Mouse (Mus musculus) CH12.LX (cell line): ENCODE results near the gene Olfr420. TPM values are rescaled to one million over a fixed set of nuclear protein-coding genes. Genes with fewer than 3 reads are reported as not detected.

Experiments
- DNase-seq: peaks from one replicate; pipeline ENCODE4 v3.0.0-alpha.2; 2013; ENCODE audit errors: extremely low read depth
- H3K27ac ChIP-seq: 2 replicates; pipeline ENCODE4 v1.5.1; 2012; ENCODE audit warnings: low read depth, mild to moderate bottlenecking, control low read depth, moderate library complexity; ENCODE audit not compliant: insufficient read depth
- H3K27me3 ChIP-seq: replicated peaks from 2 replicates; pipeline ENCODE3; 2012; ENCODE audit warnings: inconsistent platforms
- H3K36me3 ChIP-seq, 2 experiments: replicated peaks in 1 of 2; 2 replicates each; pipeline versions ENCODE3 to v1.6.1; 2012; ENCODE audit warnings: inconsistent platforms in 1 of 2, low read length in 1 of 2, mild to moderate bottlenecking in 1 of 2, mixed read lengths in 1 of 2, moderate library complexity in 1 of 2; ENCODE audit not compliant: control insufficient read depth in 1 of 2, insufficient read depth in 1 of 2
- H3K4me1 ChIP-seq, 2 experiments: 2 replicates each; pipeline ENCODE4 v1.6.1; 2012; ENCODE audit warnings: inconsistent platforms in 1 of 2, moderate library complexity in 1 of 2; ENCODE audit not compliant: insufficient read depth in 2 of 2, control insufficient read depth in 1 of 2
- H3K4me2 ChIP-seq: 2 replicates; pipeline ENCODE4 v1.6.1; 2012; ENCODE audit warnings: low read depth, mild to moderate bottlenecking, control low read depth; ENCODE audit not compliant: poor library complexity, insufficient read depth, severe bottlenecking
- H3K4me3 ChIP-seq, 3 experiments: fragments of 150-350 bp in 1 of 3; sonication (generic) in 1 of 3; replicated peaks in 1 of 3; 2 replicates each; pipeline versions ENCODE3 to v1.5.1; 2011 to 2012; ENCODE audit warnings: low read depth in 2 of 3, low read length in 2 of 3, mild to moderate bottlenecking in 2 of 3, moderate library complexity in 2 of 3, control low read depth in 1 of 3, improper control_type of control experiment in 1 of 3, inconsistent platforms in 1 of 3, mixed read lengths in 1 of 3; ENCODE audit not compliant: poor library complexity in 1 of 3
- H3K79me2 ChIP-seq: replicated peaks from 2 replicates; pipeline ENCODE4 v1.6.1; 2012; ENCODE audit warnings: mild to moderate bottlenecking, moderate library complexity; ENCODE audit not compliant: control insufficient read depth, poor library complexity, insufficient read depth, severe bottlenecking; ENCODE audit errors: extremely low read depth
- H3K9ac ChIP-seq: 2 replicates; pipeline ENCODE4 v1.6.1; 2012; ENCODE audit warnings: low read depth, mild to moderate bottlenecking, control low read depth, moderate library complexity; ENCODE audit not compliant: insufficient read depth
- H3K9me3 ChIP-seq: replicated peaks from 2 replicates; pipeline ENCODE3; 2012; ENCODE audit warnings: low read length, inconsistent platforms, mixed read lengths
- CTCF ChIP-seq, 2 experiments: IDR thresholded peaks in 1 of 2; conservative IDR thresholded peaks in 1 of 2; 2 replicates each; pipeline ENCODE4 v1.5.1; 2011 to 2012; ENCODE audit warnings: low read depth in 2 of 2, low read length in 2 of 2, improper control_type of control experiment in 1 of 2, inconsistent platforms in 1 of 2, mild to moderate bottlenecking in 1 of 2, moderate library complexity in 1 of 2
- ETS1 ChIP-seq: conservative IDR thresholded peaks from 2 replicates; pipeline ENCODE4 v1.6.1; 2012; ENCODE audit warnings: low read depth, mild to moderate bottlenecking, inconsistent platforms, low read length, improper control_type of control experiment, moderate library complexity
- GABPA ChIP-seq: IDR thresholded peaks from 2 replicates; pipeline ENCODE4 v1.6.1; 2012; ENCODE audit warnings: low read depth, low read length, improper control_type of control experiment, inconsistent platforms; ENCODE audit not compliant: insufficient replicate concordance
- JUND ChIP-seq: conservative IDR thresholded peaks from 2 replicates; pipeline ENCODE4 v1.6.1; 2011; ENCODE audit warnings: low read depth, low read length, improper control_type of control experiment
- MAX ChIP-seq: IDR thresholded peaks from 2 replicates; pipeline ENCODE4 v1.6.1; 2011; ENCODE audit warnings: low read length, improper control_type of control experiment
- MXI1 ChIP-seq: IDR thresholded peaks from 2 replicates; pipeline ENCODE4 v1.6.1; 2011; ENCODE audit warnings: mild to moderate bottlenecking, low read depth, low read length, improper control_type of control experiment
- MYC ChIP-seq: IDR thresholded peaks from 2 replicates; pipeline ENCODE4 v1.6.1; 2011; ENCODE audit warnings: low read depth, mild to moderate bottlenecking, improper control_type of control experiment, low read length
- NELFE ChIP-seq: IDR thresholded peaks from 2 replicates; pipeline ENCODE4 v1.6.1; 2011; ENCODE audit warnings: low read depth, low read length, improper control_type of control experiment
- POLR2A ChIP-seq: IDR thresholded peaks from 2 replicates; pipeline ENCODE4 v1.6.1; 2011; ENCODE audit warnings: low read depth, mild to moderate bottlenecking, improper control_type of control experiment, low read length
- RAD21 ChIP-seq: IDR thresholded peaks from 2 replicates; pipeline ENCODE4 v1.6.1; 2011; ENCODE audit warnings: low read depth, mild to moderate bottlenecking, low read length, improper control_type of control experiment, moderate library complexity
- SIN3A ChIP-seq: IDR thresholded peaks from 2 replicates; pipeline ENCODE4 v1.6.1; 2012; ENCODE audit warnings: low read length, improper control_type of control experiment, inconsistent platforms
- SMC3 ChIP-seq: IDR thresholded peaks from 2 replicates; pipeline ENCODE4 v1.6.1; 2011; ENCODE audit warnings: low read depth, low read length, improper control_type of control experiment
- UBTF ChIP-seq: IDR thresholded peaks from 2 replicates; pipeline ENCODE4 v1.6.1; 2012; ENCODE audit warnings: low read depth, mild to moderate bottlenecking, inconsistent platforms, low read length, improper control_type of control experiment, moderate library complexity
- USF1 ChIP-seq: IDR thresholded peaks from 2 replicates; pipeline ENCODE4 v1.6.1; 2014; ENCODE audit warnings: low read depth, mild to moderate bottlenecking, inconsistent platforms, low read length, improper control_type of control experiment
- ZNF384 ChIP-seq: IDR thresholded peaks from 2 replicates; pipeline ENCODE4 v1.6.1; 2012; ENCODE audit warnings: low read depth, low read length, improper control_type of control experiment, inconsistent platforms
- dilution Hi-C: fragments of 300-500 bp; cut with MboI; formaldehyde crosslinking; loops from 2 replicates; pipeline ENCODE4 v1.14.3; 2020; ENCODE audit warnings: low sequenced_read_pairs; ENCODE audit not compliant: extremely low pct_unique_long_range_greater_than_20kb, extremely low pct_ligation_motif_present
- in situ Hi-C: fragments of 300-500 bp; cut with MboI; formaldehyde crosslinking; loops from 3 replicates; pipeline ENCODE4 v1.14.3; 2019; ENCODE audit warnings: low sequenced_read_pairs, low pct_ligation_motif_present, low pct_unique_long_range_greater_than_20kb, mixed read lengths
- polyA plus RNA-seq: library from polyadenylated mRNA; unstranded; fragments of >175 nt; gene quantifications from 2 replicates; pipeline ENCODE4 v1.2.1, GENCODE M21; 2012; ENCODE audit warnings: low read depth; ENCODE audit not compliant: insufficient read length
- total RNA-seq, 2 experiments: library from RNA; depleted of rRNA; stranded (reverse); fragments of 300-350 nt in 1 of 2; fragments of >200 nt in 1 of 2; gene quantifications; 2 replicates each; pipeline ENCODE4 v1.2.3; 2012 to 2014

Gene Olfr420
- total and polyA plus RNA-seq, 3 experiments = 0.73 TPM; not detected in 2

- DNase-seq = no peak
- dilution Hi-C loops = no loop called here
- peaks cover 3 to 4% of the 10 kb centered on the region in 2 experiments; a peak in 1 of 4 replicates for H3K4me1 ChIP-seq
- no peaks in the 10 kb centered on the region for H3K36me3 ChIP-seq
- no peak overlapping the region for H3K4me2 ChIP-seq
- no peak overlapping the region for H3K27ac ChIP-seq
- H3K9me3 ChIP-seq = no peaks in the 10 kb centered on the region
- in situ Hi-C loops = no loop called here
- no peaks in the 10 kb centered on the region for H3K27me3 ChIP-seq
- no peak overlapping the region for H3K9ac ChIP-seq
- no peaks in the 10 kb centered on the region for H3K79me2 ChIP-seq
- TF ChIP-seq MAX = no peak
- no peak for TF ChIP-seq MYC
- TF ChIP-seq POLR2A = no peak
- no peak for TF ChIP-seq JUND
- TF ChIP-seq ZNF384 = no peak
- H3K4me3 ChIP-seq = no peak overlapping the region
Observed at GRCm38 (mm10) chr1:174159095-174159494, 3.7 kb downstream of the Olfr420 start.

GRCm38 (mm10) chr1:174169024-174169423, 13.6 kb downstream of the Olfr420 start:
- Histone ChIP-seq H3K79me2 (no peaks in the 10 kb centered on the region), H3K27ac (no peak overlapping the region), H3K4me3 (no peak overlapping the region), H3K27me3 (no peaks in the 10 kb centered on the region), H3K4me2 (no peak overlapping the region), H3K36me3 (no peaks in the 10 kb centered on the region), H3K9ac (no peak overlapping the region), H3K9me3 (no peaks in the 10 kb centered on the region), H3K4me1 (peaks cover 0 to 28% of the 10 kb centered on the region in 2 experiments; a peak in 2 of 4 replicates)
- dilution Hi-C loops = no loop called here
- TF ChIP-seq SMC3 (peak; percentile 61), GABPA (no peak), NELFE (no peak), ETS1 (no peak), CTCF (conservative IDR thresholded peaks at IDR 0.05 in 1 of 2, IDR thresholded peaks at IDR 0.05 in 1 of 2; ENCODE audit: low read depth in 2 of 2, low read length in 2 of 2) (peak in 1 of 2 experiments; percentile 68; a peak in 2 of 4 replicates), MXI1 (no peak), USF1 (no peak), JUND (no peak), SIN3A (no peak), UBTF (no peak), RAD21 (peak; percentile 70)
- peak; percentile 35 for DNase-seq
- in situ Hi-C loops = no loop called here
